Mouse (Mus musculus) spleen, adult 2 months (tissue): ENCODE results near the gene Tbccd1.

Experiments
- CTCF ChIP-seq: fragments of 200-500 bp; IDR thresholded peaks from 2 replicates; pipeline ENCODE4 v1.5.1; 2011; ENCODE audit warnings: mild to moderate bottlenecking, inconsistent platforms; ENCODE audit not compliant: insufficient read depth, insufficient read length, insufficient replicate concordance; ENCODE audit errors: extremely low read depth
- POLR2A ChIP-seq: fragments of 200-500 bp; IDR thresholded peaks from 2 replicates; pipeline ENCODE4 v1.6.1; 2011; ENCODE audit warnings: low read depth, low read length, inconsistent platforms

DNA sequence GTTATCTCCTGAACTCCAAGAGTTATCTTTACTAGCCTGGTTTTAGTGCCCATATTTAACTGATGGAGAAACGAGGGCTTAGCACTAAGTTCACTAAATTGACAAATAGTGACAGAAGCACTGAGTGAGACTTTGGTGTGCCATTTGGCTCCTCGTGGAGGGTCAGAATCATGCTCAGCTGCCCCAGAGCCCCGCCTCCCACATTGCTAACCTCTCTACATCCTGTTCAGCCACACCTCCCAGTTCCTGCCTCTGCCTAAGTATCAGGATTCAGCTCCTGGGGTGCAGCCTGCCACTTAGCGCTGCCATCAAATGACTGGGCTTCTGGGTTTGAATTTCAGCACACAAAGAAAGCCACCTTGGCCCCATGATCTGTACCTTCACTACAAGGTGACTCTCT, 27.9 kb upstream of the Tbccd1 start:
- TF ChIP-seq CTCF, result no peak
- no peak for TF ChIP-seq POLR2A
